Mouse (Mus musculus): Measurements from ENCODE around the gene Lrrfip1. TPM values are rescaled to one million over a fixed set of nuclear protein-coding genes. Genes with fewer than 3 reads are reported as not detected.
A peak's percentile ranks its signal among the peaks of the same experiment; 100 is the strongest.

The Lrrfip1 gene
- 177 and 190 TPM in 2 replicates for total RNA-seq (2017)

DNA sequence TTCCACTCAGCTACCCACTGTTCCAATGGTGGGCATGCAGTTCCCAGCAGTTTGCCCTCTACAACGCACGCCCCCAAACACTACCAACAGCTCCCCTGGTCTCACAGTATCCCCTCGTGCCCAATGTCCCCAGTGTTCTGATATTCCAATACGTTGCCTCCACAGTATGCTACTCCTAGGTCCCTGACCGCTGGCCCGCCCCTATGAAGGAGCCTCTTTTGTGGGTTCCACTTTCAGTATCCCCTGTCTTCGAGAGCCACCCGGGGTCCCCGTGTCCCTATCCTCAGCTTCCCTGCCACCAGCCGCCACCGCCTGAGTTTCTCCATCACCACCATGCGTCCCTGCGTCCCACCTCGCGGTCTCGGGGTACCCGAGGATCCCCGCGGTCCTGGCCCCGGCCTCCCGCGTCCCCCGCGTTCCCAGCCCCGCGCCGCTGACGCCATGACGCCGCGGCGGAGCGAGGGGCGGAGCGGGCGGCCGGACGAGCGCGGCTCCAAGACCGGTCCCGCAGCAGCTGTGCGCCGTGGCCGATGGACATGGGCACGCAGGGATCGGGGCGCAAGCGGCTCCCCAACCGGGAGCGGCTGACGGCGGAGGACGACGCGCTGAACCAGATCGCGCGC is at the start of gene Lrrfip1:
Gene Lrrfip1 (plus strand): TSS at position 470 of the 623 bp plus-strand sequence.
- ATAC-seq (replicated peaks in 1 of 2; ENCODE audit: insufficient read depth in 1 of 2, low FRiP score in 2 of 2, low TSS enrichment in 1 of 2, low read depth in 1 of 2, poor library complexity in 2 of 2, severe bottlenecking in 2 of 2) = peak; percentile 57; a peak in 2 of 4 replicates

GRCm38 (mm10) chr1:90949309-90949708 is 49.2 kb upstream of the Lrrfip1 start:
- ATAC-seq (replicated peaks in 1 of 2; ENCODE audit: insufficient read depth in 1 of 2, low FRiP score in 2 of 2, low TSS enrichment in 1 of 2, low read depth in 1 of 2, poor library complexity in 2 of 2, severe bottlenecking in 2 of 2) = peak; percentile 19 to 57; a peak in 3 of 4 replicates

DNA sequence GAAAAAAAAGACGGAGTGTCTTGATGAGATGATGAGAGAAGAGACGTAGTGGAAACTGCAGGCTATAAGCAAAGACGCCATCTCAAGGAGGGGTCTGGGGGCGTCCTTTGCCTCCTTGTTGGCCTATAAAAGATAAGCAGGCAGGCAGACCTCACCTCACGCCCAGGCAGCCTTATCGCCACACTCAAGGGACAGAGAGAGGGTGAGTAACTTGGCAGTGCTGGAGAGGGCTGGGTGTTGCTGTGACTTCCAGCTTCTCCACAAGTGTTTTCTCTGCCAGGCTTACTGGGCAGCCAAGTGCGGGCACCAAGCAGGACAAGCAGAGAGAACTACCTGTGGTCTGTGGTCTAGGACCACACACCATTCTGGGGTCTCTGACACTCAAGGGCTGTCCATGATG is 46.9 kb upstream of the Lrrfip1 start:
- no peak for ATAC-seq (replicated peaks in 1 of 2; ENCODE audit: insufficient read depth in 1 of 2, low FRiP score in 2 of 2, low TSS enrichment in 1 of 2, low read depth in 1 of 2, poor library complexity in 2 of 2, severe bottlenecking in 2 of 2)

DNA sequence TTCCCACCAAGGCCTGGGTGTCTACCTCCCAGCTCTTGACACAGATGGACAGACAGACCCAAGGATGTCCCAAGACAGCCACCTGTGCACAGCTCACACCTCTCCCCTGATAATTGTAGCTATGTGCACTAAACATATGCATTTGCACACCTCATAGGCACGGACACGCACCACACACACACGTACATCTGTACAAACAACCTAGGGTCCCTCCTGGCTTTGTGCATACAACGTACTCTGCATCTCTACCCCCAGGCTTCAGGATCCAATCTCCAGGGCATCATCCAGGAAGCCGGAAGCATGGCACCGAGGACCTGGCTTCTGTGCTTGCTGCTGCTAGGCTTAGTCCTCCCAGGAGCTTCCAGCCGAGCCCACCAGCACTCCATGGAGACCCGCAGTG is 45.7 kb upstream of the Lrrfip1 start, which contains the start of gene Prlh:
Gene Prlh (plus strand): TSS at position 301 of the 400 bp plus-strand sequence.
- no peak for ATAC-seq (replicated peaks in 1 of 2; ENCODE audit: insufficient read depth in 1 of 2, low FRiP score in 2 of 2, low TSS enrichment in 1 of 2, low read depth in 1 of 2, poor library complexity in 2 of 2, severe bottlenecking in 2 of 2)

DNA sequence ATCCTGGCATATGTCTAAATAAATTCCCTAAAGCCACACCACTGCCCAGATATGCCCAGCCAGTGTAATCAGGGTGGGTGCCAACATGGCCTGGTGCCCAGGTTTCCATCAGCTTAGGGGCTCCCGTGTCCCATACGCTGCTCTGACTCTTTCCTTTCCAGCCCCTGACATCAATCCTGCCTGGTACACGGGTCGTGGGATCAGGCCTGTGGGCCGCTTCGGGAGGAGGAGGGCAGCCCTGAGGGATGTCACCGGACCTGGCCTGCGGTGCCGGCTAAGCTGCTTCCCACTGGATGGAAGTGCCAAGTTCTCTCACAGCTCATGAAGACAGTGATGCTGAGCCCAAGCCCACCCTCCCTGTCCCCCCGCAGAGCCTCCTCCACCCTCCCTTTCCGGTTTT is 44.8 kb upstream of the Lrrfip1 start:
- no peak for ATAC-seq (replicated peaks in 1 of 2; ENCODE audit: insufficient read depth in 1 of 2, low FRiP score in 2 of 2, low TSS enrichment in 1 of 2, low read depth in 1 of 2, poor library complexity in 2 of 2, severe bottlenecking in 2 of 2)

DNA sequence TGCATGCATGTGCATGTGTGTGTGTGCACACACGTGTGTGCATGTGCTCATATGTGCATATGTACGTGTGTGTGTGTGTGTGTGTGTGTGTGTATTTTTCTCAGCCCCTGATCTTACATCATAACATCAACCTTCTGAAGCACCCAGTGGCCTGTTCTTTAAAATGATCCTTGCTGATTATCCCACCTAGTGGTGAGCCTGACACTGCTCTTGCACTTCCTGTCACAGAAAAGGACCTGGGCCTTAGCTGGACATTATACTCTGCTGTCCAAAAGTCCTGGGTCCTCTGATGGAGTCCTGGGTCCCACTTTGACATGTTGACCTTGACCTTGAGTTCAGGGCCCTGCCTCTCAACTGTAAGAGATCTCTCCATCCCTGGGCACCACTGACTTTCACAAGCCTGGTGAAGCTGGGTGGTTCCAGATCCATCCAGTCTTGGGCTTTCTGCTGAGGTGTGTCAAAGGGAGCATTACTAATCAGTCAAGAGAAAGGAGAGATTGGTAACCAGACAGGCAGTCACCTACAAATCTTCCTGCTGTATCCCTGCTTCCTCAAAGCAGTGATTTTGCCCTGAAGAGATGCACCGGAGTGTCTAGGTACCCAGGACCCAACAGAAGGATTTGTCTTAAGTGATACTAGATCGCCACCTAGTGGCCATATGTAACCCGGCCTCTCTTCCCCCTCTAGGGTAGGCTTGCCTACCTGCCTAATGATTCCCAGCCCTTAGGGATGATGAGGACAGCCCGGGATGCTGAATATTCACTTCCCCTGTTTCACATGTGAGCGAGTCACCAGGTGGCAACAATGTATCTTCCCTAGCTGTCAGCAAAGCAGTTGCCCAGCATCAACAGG is 42.1 kb upstream of the Lrrfip1 start:
- peak in 1 of 2 experiments; percentile 68; a peak in 2 of 4 replicates for ATAC-seq (replicated peaks in 1 of 2; ENCODE audit: insufficient read depth in 1 of 2, low FRiP score in 2 of 2, low TSS enrichment in 1 of 2, low read depth in 1 of 2, poor library complexity in 2 of 2, severe bottlenecking in 2 of 2)

DNA sequence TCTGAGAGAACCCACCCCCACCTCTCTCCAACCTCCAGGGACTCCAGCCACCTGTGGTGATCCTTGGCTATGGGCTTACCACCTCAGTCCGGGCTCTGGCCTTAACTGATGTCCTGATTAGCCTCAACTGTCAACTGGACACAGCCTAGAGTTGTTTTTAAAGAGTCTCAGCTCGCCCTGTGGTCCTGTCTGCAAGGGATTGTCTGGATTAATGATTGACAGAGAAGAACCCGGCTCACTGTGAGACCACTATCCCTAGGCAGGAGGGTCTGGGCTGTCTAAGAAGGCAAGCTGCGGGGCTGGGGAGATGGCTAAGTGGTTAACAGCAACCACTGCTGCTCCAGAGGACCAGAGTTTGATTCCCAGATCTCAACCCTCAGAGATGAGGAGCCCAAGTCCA is 36.0 kb upstream of the Lrrfip1 start:
- ATAC-seq (replicated peaks in 1 of 2; ENCODE audit: insufficient read depth in 1 of 2, low FRiP score in 2 of 2, low TSS enrichment in 1 of 2, low read depth in 1 of 2, poor library complexity in 2 of 2, severe bottlenecking in 2 of 2) = no peak

DNA sequence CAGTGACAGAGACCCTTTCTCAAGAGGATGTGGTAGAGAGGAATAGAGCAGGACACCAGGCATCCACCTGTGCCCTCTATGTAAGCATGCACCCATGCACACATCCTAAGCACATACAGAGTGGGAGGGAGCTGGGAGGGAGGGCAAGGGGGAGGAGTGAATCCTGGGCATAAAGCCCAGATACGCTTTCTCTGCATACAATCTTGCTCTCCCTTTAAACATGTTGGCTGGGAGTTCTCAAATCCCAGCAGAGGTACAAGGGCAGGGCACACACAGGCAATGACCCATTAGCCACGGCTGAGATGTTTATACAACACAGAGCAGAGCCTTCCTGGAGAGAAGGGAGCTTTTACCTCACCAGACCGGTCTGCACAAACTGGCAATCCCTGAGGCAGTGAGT is 35.5 kb upstream of the Lrrfip1 start:
- no peak for ATAC-seq (replicated peaks in 1 of 2; ENCODE audit: insufficient read depth in 1 of 2, low FRiP score in 2 of 2, low TSS enrichment in 1 of 2, low read depth in 1 of 2, poor library complexity in 2 of 2, severe bottlenecking in 2 of 2)

DNA sequence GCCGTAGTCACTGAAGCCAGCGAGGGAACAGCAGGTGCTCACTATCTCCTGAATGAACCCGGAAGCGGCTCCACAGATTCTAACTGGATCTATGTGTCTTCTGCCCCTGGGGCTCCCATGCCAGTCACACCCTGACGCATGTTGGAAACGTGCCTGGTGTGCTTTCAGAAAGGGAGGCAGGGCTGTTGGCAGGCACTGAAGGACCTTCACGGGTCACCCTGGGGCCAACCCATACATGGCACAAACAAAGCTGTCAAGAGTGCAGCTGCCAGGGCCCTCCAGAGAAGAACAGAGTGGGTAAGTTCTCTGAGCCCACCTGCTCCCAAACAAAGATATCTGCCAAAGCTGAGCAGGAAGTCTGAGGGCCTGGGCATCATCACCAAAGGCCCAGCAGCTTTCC is 31.0 kb upstream of the Lrrfip1 start:
- ATAC-seq (replicated peaks in 1 of 2; ENCODE audit: insufficient read depth in 1 of 2, low FRiP score in 2 of 2, low TSS enrichment in 1 of 2, low read depth in 1 of 2, poor library complexity in 2 of 2, severe bottlenecking in 2 of 2) = no peak

GRCm38 (mm10) chr1:90968649-90969048 is 29.9 kb upstream of the Lrrfip1 start:
- no peak for ATAC-seq (replicated peaks in 1 of 2; ENCODE audit: insufficient read depth in 1 of 2, low FRiP score in 2 of 2, low TSS enrichment in 1 of 2, low read depth in 1 of 2, poor library complexity in 2 of 2, severe bottlenecking in 2 of 2)

- ATAC-seq (replicated peaks in 1 of 2; ENCODE audit: insufficient read depth in 1 of 2, low FRiP score in 2 of 2, low TSS enrichment in 1 of 2, low read depth in 1 of 2, poor library complexity in 2 of 2, severe bottlenecking in 2 of 2) = peak; percentile 38 to 60; a peak in 3 of 4 replicates
These were observed 29.2 kb upstream of the Lrrfip1 start, which contains the start of gene Rab17 for GRCm38 (mm10) chr1:90969347-90969784. Gene Rab17, minus strand, starts transcription at chr1:90969661.

- no peak for ATAC-seq (replicated peaks in 1 of 2; ENCODE audit: insufficient read depth in 1 of 2, low FRiP score in 2 of 2, low TSS enrichment in 1 of 2, low read depth in 1 of 2, poor library complexity in 2 of 2, severe bottlenecking in 2 of 2)
These were observed 28.6 kb upstream of the Lrrfip1 start for GRCm38 (mm10) chr1:90969881-90970390.

DNA sequence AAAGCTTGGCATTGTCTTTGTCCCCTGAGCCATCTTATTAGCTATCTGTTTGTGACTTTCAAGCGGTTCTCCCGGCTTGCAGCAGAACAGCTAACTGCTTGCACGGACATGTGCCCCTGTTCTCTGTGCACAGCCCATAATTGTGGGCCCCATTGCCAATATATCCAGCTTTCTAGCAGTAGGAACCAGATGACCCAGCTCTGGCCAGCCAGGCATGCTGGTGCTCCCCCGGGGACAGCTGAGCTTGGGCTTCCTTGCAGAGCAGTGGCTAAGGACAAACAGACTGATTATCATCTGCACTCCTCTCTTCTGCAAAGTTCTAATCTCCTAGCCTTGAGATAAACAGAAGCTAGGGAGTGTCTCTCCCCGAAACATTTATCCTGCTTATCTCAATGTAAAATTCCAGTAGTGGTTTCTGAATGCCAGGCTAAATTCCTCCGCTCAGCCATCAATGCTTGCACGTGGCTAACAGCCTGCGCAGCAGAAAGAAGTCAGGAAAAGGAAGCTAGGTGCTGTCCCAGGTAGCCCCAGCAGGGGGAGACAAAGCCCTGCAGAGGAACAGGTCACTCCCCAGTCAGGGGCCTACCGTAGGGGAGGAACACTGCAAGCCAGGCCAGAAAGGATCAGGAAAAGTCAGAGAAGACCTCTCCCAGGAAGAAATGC is 25.5 kb upstream of the Lrrfip1 start:
- ATAC-seq (replicated peaks in 1 of 2; ENCODE audit: insufficient read depth in 1 of 2, low FRiP score in 2 of 2, low TSS enrichment in 1 of 2, low read depth in 1 of 2, poor library complexity in 2 of 2, severe bottlenecking in 2 of 2) = peak; percentile 78 to 80

DNA sequence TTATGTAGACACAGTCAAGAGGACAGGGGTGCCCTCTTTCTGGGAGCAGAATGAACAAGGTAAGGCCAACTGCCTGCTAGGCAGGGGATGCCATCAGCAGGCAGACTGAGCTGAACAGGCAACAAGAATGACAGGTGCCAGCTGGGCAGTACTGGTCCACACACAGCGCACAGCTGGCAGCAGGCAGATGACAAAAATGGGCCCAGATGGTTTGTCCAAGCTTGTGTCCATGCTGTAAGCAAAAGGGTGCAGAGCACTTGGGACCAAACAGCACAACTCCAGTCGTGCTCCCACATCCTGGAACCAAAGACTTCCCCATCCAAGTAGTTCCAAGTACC is 25.0 kb upstream of the Lrrfip1 start:
- ATAC-seq (replicated peaks in 1 of 2; ENCODE audit: insufficient read depth in 1 of 2, low FRiP score in 2 of 2, low TSS enrichment in 1 of 2, low read depth in 1 of 2, poor library complexity in 2 of 2, severe bottlenecking in 2 of 2) = 0 out of 4 replicates have a peak, but pooled peaks of 1 of the 2 experiments have one; percentile 16

- peak; percentile 66 to 71 for ATAC-seq (replicated peaks in 1 of 2; ENCODE audit: insufficient read depth in 1 of 2, low FRiP score in 2 of 2, low TSS enrichment in 1 of 2, low read depth in 1 of 2, poor library complexity in 2 of 2, severe bottlenecking in 2 of 2)
These were observed 23.5 kb upstream of the Lrrfip1 start for GRCm38 (mm10) chr1:90974906-90975649.

DNA sequence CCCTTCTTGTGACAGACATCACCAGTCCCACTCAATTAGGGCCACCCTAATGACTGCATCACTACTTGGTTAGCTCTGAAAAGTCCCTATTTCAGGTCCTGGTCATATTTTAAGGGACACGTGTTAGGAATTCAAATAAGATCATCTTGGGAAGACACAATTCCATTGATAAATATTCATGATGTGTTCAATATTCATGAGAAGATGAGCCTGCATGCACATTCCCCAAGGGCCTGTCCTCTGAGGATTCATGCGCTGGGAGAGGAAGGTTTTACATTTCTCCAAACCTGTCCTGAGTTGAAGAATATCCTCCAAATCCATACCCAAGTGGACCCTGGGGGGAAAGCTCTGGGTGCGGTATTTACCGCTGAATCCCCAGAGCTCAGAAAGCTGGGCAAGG is 22.6 kb upstream of the Lrrfip1 start:
- ATAC-seq (replicated peaks in 1 of 2; ENCODE audit: insufficient read depth in 1 of 2, low FRiP score in 2 of 2, low TSS enrichment in 1 of 2, low read depth in 1 of 2, poor library complexity in 2 of 2, severe bottlenecking in 2 of 2) = no peak

DNA sequence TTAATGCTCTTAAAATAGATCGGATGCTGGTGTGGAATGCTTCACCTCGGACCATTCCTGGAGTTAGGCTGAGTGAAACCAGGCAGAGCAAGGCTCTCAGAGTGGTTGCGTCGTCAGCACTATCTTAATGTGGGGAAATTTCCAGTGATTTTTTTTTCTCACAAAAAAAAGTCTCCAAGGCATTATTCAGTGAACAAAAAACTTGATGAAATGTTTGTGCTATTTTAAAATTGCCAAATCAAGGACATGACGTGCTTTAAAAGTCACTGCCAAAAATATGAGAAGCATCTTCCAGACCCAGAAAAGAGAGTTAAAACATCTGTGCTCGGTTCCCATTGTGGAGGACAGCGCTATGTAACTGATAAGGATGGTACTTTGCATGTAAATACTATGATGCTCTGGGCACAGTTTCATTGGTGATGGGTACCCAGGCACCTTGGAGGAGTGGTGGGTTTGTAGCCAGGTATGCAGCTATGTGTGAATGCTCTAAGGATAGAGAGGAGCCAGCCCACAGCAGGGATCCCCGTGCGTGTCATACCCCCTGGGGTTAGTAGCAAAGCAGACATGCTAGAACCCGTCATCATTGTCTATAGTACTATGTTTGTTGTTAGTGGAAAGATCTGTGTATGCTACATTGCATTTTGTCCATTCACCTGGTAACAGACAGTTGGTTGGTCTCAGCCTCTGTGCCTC is 17.8 kb upstream of the Lrrfip1 start:
- ATAC-seq (replicated peaks in 1 of 2; ENCODE audit: insufficient read depth in 1 of 2, low FRiP score in 2 of 2, low TSS enrichment in 1 of 2, low read depth in 1 of 2, poor library complexity in 2 of 2, severe bottlenecking in 2 of 2) = no peak

Data from hematopoietic stem cell, adult 5-6 weeks (primary cell).